Mouse (Mus musculus) ES-E14 (cell line): ENCODE measurements at regions not wholly inside any gene's neighbourhood (a gene's known extent, or its start where the extent isn't known, plus 50 kb on each side); places are given as distances from the start of the nearest gene placed in this dataset.
"Not testable (repeated sequence)": the region's sequence is repeated elsewhere in the genome, so short reads cannot be mapped to it uniquely, and the experiment has no call there.

ENCODE experiments used
- DNase-seq: peaks from one replicate; pipeline ENCODE4 v3.0.0-alpha.2; 2013; ENCODE audit warnings: low read depth, low spot score
- H3K27ac ChIP-seq: 2 replicates; pipeline ENCODE4 v1.5.1; 2012; ENCODE audit warnings: low read depth, mild to moderate bottlenecking, low read length, moderate library complexity, mixed read lengths; ENCODE audit not compliant: poor library complexity, insufficient read depth, severe bottlenecking
- H3K36me3 ChIP-seq: 2 replicates; pipeline ENCODE4 v1.6.1; 2012; ENCODE audit warnings: mild to moderate bottlenecking, low read length, moderate library complexity, mixed read lengths; ENCODE audit not compliant: control insufficient read depth, poor library complexity, insufficient read depth, severe bottlenecking
- H3K4me1 ChIP-seq, 2 experiments: fragments of 150-350 bp in 1 of 2; sonication (generic) in 1 of 2; 2 replicates each; pipeline ENCODE4 v1.6.1; 2012; ENCODE audit warnings: low read length in 2 of 2, mild to moderate bottlenecking in 1 of 2, mixed read lengths in 1 of 2; ENCODE audit not compliant: control insufficient read depth in 2 of 2, insufficient read depth in 2 of 2, poor library complexity in 1 of 2
- H3K4me3 ChIP-seq, 2 experiments: fragments of 150-350 bp in 1 of 2; sonication (generic) in 1 of 2; 2 replicates each; pipeline ENCODE4 v1.5.1; 2012; ENCODE audit warnings: low read length in 2 of 2, low read depth in 1 of 2, mild to moderate bottlenecking in 1 of 2, mixed read lengths in 1 of 2; ENCODE audit not compliant: insufficient read depth in 1 of 2, poor library complexity in 1 of 2, severe bottlenecking in 1 of 2
- H3K9ac ChIP-seq: 2 replicates; pipeline ENCODE4 v1.6.1; 2012; ENCODE audit warnings: low read depth, mild to moderate bottlenecking, low read length, mixed read lengths; ENCODE audit not compliant: poor library complexity, insufficient read depth, severe bottlenecking
- H3K9me3 ChIP-seq: fragments of 150-350 bp; sonication (generic); 2 replicates; pipeline ENCODE4 v1.6.1; 2012; ENCODE audit warnings: low read depth, mild to moderate bottlenecking, low read length; ENCODE audit not compliant: control insufficient read depth, insufficient read depth
- CHD2 ChIP-seq: IDR thresholded peaks from 2 replicates; pipeline ENCODE4 v1.6.1; 2014; ENCODE audit warnings: mild to moderate bottlenecking, low read depth, low read length, inconsistent platforms
- HCFC1 ChIP-seq: IDR thresholded peaks from 2 replicates; pipeline ENCODE4 v1.6.1; 2012; ENCODE audit warnings: low read length, inconsistent platforms, borderline replicate concordance; ENCODE audit not compliant: insufficient read depth
- MAFK ChIP-seq: IDR thresholded peaks from 2 replicates; pipeline ENCODE4 v1.6.1; 2014; ENCODE audit warnings: mild to moderate bottlenecking, low read depth, low read length, inconsistent platforms; ENCODE audit not compliant: insufficient read depth
- ZC3H11A ChIP-seq: IDR thresholded peaks from 2 replicates; pipeline ENCODE4 v1.6.1; 2012; ENCODE audit warnings: low read depth, mild to moderate bottlenecking, inconsistent platforms, low read length, borderline replicate concordance
- ZNF384 ChIP-seq: IDR thresholded peaks from 2 replicates; pipeline ENCODE4 v1.6.1; 2012; ENCODE audit warnings: low read depth, low read length, inconsistent platforms
- in situ Hi-C, 2 experiments: fragments of 600-800 bp; cut with MboI; formaldehyde crosslinking; loops; one replicate each; pipeline ENCODE4 v1.15.1; 2025; ENCODE audit warnings: low sequenced_read_pairs in 2 of 2, inconsistent platforms in 1 of 2; ENCODE audit not compliant: unreplicated experiment in 2 of 2

GRCm38 (mm10) chr13:73071854-73072852, 188.1 kb upstream of the Irx4 start:
- H3K9ac ChIP-seq: no peak overlapping the region
- H3K27ac ChIP-seq: no peak overlapping the region
- H3K9me3 ChIP-seq: peaks cover 5% of the 10 kb centered on the region; the same call in 1 of the 2 replicates
- no peak overlapping the region for H3K4me3 ChIP-seq
- no peak for DNase-seq
- H3K36me3 ChIP-seq: no peaks in the 10 kb centered on the region
- H3K4me1 ChIP-seq: no peaks in the 10 kb centered on the region
- in situ Hi-C loops: no loop called here
- no peak for TF ChIP-seq MAFK
- no peak for TF ChIP-seq ZNF384
- no peak for TF ChIP-seq HCFC1
- TF ChIP-seq CHD2: no peak

DNA sequence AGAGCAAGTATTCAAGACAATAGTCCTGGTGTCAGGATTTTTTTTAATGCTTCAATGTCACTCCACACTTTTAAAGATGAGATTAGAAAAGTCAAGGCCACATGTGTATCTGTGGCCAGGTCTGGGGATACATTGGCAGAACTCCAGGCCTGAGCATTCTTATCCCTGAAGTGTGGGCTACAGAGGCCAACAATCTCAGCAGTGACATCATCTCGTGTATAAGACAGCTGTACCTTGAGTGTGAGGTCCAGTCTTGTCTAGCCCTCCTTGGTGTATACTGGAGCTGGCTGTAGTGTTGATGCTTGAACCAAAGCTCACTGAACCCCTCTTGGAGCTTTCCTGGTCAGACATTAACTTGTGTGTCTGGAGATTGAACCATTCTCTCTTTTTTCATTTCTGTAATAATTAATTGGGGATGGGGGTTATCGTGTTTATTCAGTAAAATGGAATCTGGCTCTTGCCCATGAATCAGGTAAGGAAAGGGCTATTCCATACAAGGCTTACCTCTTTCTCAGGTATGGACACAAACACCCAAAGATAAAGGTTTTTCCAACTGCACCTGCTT, 182.3 kb upstream of the Irx4 start:
- in situ Hi-C loops: loop anchor here in 1 of 2 experiments (25.0 kb wide), 1 partner anchor 234 kb away; no protein-coding TSS in a partner anchor
- H3K9ac ChIP-seq: no peak overlapping the region
- TF ChIP-seq CHD2 (no peak), MAFK (no peak), ZC3H11A (no peak), HCFC1 (no peak), ZNF384 (no peak)
- no peak for DNase-seq
- H3K4me1 ChIP-seq: no peaks in the 10 kb centered on the region
- H3K9me3 ChIP-seq: peaks cover 5% of the 10 kb centered on the region; the same call in 1 of the 2 replicates
- H3K36me3 ChIP-seq: no peaks in the 10 kb centered on the region
- H3K4me3 ChIP-seq: no peak overlapping the region
- no peak overlapping the region for H3K27ac ChIP-seq

DNA sequence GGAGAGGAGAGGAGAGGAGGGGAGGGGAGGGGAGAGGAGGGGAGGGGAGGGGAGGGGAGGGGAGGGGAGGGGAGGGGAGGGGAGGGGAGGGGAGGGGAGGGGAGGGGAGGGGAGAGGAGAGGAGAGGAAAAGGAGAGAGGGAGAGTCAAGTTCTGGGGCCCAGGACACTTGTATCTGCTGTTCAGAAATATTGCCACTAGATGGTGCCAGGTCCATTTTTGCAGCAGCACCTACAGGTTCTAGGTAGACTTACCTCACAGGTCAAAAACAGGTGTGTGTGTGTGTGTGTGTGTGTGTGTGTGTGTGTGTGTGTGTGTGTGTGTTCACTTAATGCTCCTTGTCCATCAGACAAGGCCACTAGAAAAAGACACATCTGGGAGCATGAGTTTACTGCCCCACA, 172.5 kb upstream of the Irx4 start:
- H3K4me1 ChIP-seq, H3K9me3 ChIP-seq, H3K9ac ChIP-seq, H3K27ac ChIP-seq, DNase-seq, H3K36me3 ChIP-seq, H3K4me3 ChIP-seq: not testable (repeated sequence)
- in situ Hi-C loops: loop anchor here in 1 of 2 experiments (25.0 kb wide), 1 partner anchor 224 kb away; no protein-coding TSS in a partner anchor

GRCm38 (mm10) chr13:73091886-73092285, 168.4 kb upstream of the Irx4 start:
- Histone ChIP-seq H3K9ac (no peak overlapping the region), H3K9me3 (no peaks in the 10 kb centered on the region), H3K4me1 (no peaks in the 10 kb centered on the region), H3K36me3 (no peaks in the 10 kb centered on the region), H3K27ac (no peak overlapping the region), H3K4me3 (no peak overlapping the region)
- DNase-seq: no peak
- no peak for TF ChIP-seq HCFC1
- TF ChIP-seq MAFK: no peak
- no peak for TF ChIP-seq ZC3H11A
- no peak for TF ChIP-seq CHD2
- TF ChIP-seq ZNF384: no peak
- in situ Hi-C loops: loop anchor here in 1 of 2 experiments (25.0 kb wide), 1 partner anchor 220 kb away; no protein-coding TSS in a partner anchor
